Mouse (Mus musculus) right cerebral cortex, postnatal 25 days (tissue): ENCODE measurements around the gene Rprd2.

ENCODE experiments used
- DNase-seq: peaks from one replicate; pipeline ENCODE4 v3.0.0; 2022

The Rprd2 gene

GRCm38 (mm10) chr3:95734092-95734702, 84.5 kb downstream of the Rprd2 start:
- no peak for DNase-seq

GRCm38 (mm10) chr3:95732744-95733521, 85.7 kb downstream of the Rprd2 start:
- no peak for DNase-seq

- no peak for DNase-seq
These were observed 86.4 kb downstream of the Rprd2 start for GRCm38 (mm10) chr3:95732297-95732696.

- DNase-seq: no peak
These were observed 86.9 kb downstream of the Rprd2 start for GRCm38 (mm10) chr3:95731802-95732201.

- no peak for DNase-seq
These were observed 88.2 kb downstream of the Rprd2 start for GRCm38 (mm10) chr3:95730431-95730830.

- no peak for DNase-seq
These were observed 89.8 kb downstream of the Rprd2 start for GRCm38 (mm10) chr3:95728906-95729305.

- no peak for DNase-seq
These were observed 91.8 kb downstream of the Rprd2 start for GRCm38 (mm10) chr3:95726696-95727358.

GRCm38 (mm10) chr3:95725863-95726262, 92.8 kb downstream of the Rprd2 start:
- no peak for DNase-seq

- no peak for DNase-seq
These were observed 96.3 kb downstream of the Rprd2 start for GRCm38 (mm10) chr3:95722386-95722785.

- no peak for DNase-seq
These were observed 100.5 kb downstream of the Rprd2 start for GRCm38 (mm10) chr3:95718153-95718552.

- DNase-seq: no peak
These were observed 102.6 kb downstream of the Rprd2 start for GRCm38 (mm10) chr3:95716075-95716474.
